Mouse (Mus musculus) hematopoietic stem cell, adult 5-6 weeks (primary cell): ENCODE results near the gene Trpc4ap. TPM values are rescaled to one million over a fixed set of nuclear protein-coding genes. Genes with fewer than 3 reads are reported as not detected.
A peak's percentile ranks its signal among the peaks of the same experiment; 100 is the strongest.
"Not testable (repeated sequence)": the region's sequence is repeated elsewhere in the genome, so short reads cannot be mapped to it uniquely, and the experiment has no call there.

ENCODE experiments used
- ATAC-seq, 2 experiments: fragments of 125-278 bp in 1 of 2; replicated peaks in 1 of 2; 2 replicates each; pipeline ENCODE4 v1.8.0; 2016 to 2017; ENCODE audit warnings: inconsistent platforms in 2 of 2, mild to moderate bottlenecking in 2 of 2, moderate number of reproducible peaks in 2 of 2, low read depth in 1 of 2, moderate TSS enrichment in 1 of 2; ENCODE audit not compliant: low FRiP score in 2 of 2, poor library complexity in 2 of 2, severe bottlenecking in 2 of 2, insufficient read depth in 1 of 2, low TSS enrichment in 1 of 2
- total RNA-seq: library from RNA; stranded (forward); fragments of 172-1452, 232-1000 nt; gene quantifications from 2 replicates; pipeline ENCODE4 v1.2.3, GENCODE M21; 2017

Gene Trpc4ap
- total RNA-seq, 1 experiment from 2014 or later, result 82.7 TPM

DNA sequence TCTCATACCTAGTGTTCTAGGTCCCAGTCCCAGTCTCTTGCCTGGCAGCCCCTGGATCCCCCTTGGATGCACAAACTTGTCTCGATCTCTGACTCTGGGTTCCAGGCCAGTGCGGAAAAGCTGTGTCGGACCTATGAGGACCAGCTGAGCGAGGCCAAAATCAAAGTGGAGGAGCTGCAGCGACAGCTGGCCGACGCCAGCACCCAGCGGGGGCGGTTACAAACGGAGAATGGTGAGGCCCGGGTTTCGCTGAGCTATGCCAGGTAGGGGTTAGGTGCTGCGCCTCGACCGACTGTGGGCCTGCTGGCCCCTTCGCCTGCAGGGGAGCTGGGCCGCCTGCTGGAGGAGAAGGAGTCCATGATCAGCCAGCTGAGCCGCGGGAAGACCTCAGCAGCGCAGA, 62.0 kb downstream of the Trpc4ap start:
- no peak for ATAC-seq

- ATAC-seq, result peak; percentile 4 to 20; a peak in 1 of 4 replicates
Observed at GRCm38 (mm10) chr2:155629231-155629661, 62.9 kb downstream of the Trpc4ap start.

DNA sequence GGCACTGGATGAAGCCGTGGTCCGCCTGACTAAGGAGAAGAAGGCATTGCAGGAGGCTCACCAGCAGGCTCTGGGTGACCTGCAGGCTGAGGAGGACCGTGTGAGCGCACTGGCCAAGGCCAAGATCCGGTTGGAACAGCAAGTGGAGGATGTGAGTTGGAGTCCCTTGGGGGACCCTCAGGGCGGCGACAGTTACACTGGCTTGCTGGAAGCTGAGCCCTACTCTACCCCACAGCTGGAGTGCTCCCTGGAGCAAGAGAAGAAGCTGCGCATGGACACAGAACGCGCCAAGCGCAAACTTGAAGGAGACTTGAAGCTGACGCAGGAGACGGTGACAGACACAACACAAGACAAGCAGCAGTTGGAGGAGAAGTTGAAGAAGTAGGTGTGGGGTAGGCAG, 63.7 kb downstream of the Trpc4ap start:
- ATAC-seq, result no peak

- ATAC-seq, result no peak
Observed at GRCm38 (mm10) chr2:155628112-155628511, 64.1 kb downstream of the Trpc4ap start.

GRCm38 (mm10) chr2:155627030-155627738, 65.0 kb downstream of the Trpc4ap start:
- peak in 1 of 2 experiments; percentile 66; a peak in 2 of 4 replicates for ATAC-seq

DNA sequence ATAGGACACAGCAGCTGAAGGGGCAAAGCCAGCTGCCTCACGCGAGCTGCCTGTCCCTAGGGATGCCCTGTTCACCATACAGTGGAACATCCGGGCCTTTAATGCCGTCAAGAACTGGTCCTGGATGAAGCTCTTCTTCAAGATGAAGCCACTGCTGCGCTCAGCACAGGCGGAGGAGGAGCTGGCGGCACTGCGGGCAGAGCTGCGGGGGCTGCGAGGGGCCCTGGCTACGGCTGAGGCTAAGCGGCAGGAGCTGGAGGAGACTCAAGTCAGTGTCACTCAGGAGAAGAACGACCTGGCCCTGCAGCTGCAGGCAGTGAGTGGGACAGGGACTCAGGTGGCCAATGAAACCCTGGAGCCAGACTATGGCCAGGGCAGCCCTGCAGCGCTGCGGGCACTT, 65.9 kb downstream of the Trpc4ap start:
- no peak for ATAC-seq

DNA sequence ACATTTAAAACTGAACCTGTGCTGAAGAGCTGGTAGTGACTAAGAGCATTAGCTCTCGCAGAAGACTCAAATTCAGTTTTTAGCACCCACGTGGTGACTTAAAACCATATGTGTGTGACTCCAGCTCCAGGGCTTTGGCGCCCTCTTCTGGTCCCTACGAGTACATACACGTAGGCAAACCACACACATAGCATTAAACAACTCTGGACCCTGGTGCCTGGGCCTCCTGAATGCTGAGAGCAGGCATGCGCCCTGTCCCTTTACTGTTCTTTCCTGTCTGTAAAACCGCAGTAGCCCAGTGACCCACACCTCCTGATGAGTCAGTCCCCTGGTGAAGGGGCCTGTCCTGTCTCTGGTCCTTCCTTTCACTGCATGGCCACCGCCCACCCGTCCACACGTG, 67.5 kb downstream of the Trpc4ap start:
- peak; percentile 18 to 48; a peak in 1 of 4 replicates for ATAC-seq

- ATAC-seq, result no peak
Observed at GRCm38 (mm10) chr2:155623996-155624395, 68.2 kb downstream of the Trpc4ap start.

- no peak for ATAC-seq
Observed at GRCm38 (mm10) chr2:155622606-155623005, 69.6 kb downstream of the Trpc4ap start.

- ATAC-seq, result peak; percentile 61 to 75
Observed at GRCm38 (mm10) chr2:155619817-155620216, 72.4 kb downstream of the Trpc4ap start.

GRCm38 (mm10) chr2:155616971-155617370, 75.2 kb downstream of the Trpc4ap start:
- ATAC-seq, result no peak

- no peak for ATAC-seq
Observed at GRCm38 (mm10) chr2:155613953-155614352, 78.2 kb downstream of the Trpc4ap start.

GRCm38 (mm10) chr2:155613326-155613755, 78.8 kb downstream of the Trpc4ap start:
- peak; percentile 93 to 95 for ATAC-seq

DNA sequence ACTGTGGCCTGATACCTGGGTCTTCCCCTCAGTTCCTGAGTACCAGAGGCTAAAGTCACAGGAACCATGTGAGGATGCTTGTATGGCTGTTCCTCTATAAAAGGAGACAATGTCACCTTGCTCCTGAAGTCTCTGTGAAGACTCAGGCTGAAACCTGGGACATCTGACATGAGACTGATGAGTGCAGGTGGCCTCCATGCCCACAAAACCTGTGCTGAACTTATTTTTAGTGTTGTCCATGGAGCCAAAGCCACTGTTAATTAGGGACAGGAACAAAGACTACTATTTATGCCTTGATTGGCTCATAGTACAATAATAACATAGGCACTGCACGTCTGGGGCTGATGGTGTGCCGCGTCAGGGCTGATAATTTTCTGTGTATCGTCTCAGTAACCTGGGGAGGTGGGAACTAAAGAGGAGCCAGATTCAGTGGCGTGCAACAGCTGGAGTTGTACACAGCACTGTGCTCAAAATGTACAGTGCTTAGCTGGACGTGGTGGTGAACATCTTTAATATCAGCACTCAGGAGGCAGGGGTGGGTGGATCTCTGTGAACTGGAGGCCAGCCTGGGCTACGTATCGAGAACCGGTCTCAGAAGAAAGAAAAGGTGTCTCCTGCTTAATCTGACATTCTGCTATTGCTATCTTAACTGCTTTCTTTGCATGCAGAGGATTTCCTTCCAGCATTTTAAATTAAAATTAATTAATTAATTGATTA, 80.2 kb downstream of the Trpc4ap start:
- no peak for ATAC-seq

- ATAC-seq, result no peak
Observed at GRCm38 (mm10) chr2:155610978-155611377, 81.2 kb downstream of the Trpc4ap start, which contains the start of gene Myh7b. Myh7b (plus strand) TSS chr2:155611212.

DNA sequence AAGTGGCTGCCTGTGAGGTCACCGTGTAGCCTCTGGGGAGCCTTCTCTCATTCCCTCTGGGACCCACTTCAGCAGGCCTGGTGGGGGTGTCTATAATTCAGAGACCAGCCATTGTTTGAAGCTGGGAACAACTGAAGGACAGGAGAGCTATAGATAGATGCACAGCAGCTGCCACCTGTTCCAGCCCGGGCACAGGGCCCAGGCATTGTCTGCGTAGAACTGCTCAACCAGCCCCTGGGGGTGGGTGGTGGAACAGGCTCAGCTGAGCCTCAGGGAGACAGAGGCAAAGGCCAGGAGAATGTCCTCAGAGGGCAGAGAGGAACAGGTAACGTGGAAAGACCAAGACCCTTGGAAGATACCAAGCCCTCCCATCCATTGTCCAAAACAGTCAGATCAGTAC, 85.8 kb downstream of the Trpc4ap start:
- no peak for ATAC-seq

- ATAC-seq, result not testable (repeated sequence)
Observed at GRCm38 (mm10) chr2:155605236-155605589, 87.0 kb downstream of the Trpc4ap start.

GRCm38 (mm10) chr2:155604560-155605235, 87.5 kb downstream of the Trpc4ap start:
- no peak for ATAC-seq
